Mouse (Mus musculus): Measurements from ENCODE around the gene Tm7sf3.

GRCm38 (mm10) chr6:146630961-146631360 is 11.7 kb downstream of the Tm7sf3 start:
- TF ChIP-seq POLR2A (IDR thresholded peaks at IDR 0.05; ENCODE audit: extremely low read depth, insufficient read depth, low read length) (no peak), CTCF (IDR thresholded peaks at IDR 0.05; ENCODE audit: low read depth, low read length) (no peak)

Data from liver, adult 2 months (tissue).